Comparison of ENCODE assay signal across 18 mouse cellular contexts in the genomic region with DNA sequence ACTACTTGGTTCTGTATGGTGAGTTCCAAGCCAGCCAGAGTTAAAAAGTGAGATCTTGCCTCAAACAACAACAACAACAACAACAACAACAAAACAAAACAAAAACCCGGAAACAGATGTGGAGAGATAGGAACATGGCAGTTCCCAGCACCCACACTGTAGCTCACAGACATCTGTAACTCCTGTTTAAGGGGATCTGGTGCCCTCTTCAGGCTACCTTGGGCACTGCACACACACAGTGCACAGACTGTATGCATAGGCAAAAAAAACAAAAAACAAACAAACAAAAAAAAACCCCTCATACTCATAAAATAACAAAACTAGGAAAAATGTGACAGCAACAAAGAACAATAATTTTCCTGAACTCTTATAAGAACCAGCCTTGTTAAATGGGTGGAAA. TPM values are rescaled to one million over a fixed set of nuclear protein-coding genes. Genes with fewer than 3 reads are reported as not detected.
DNase-seq lines count a peak whose midpoint lies in the region; TF ChIP-seq lines count a peak whose summit lies in the region.
"Had no signal": no experiment of that assay in that cellular context is flagged by ENCODE, and none has a peak within 500 bp of the region (broad histone marks: within the 10 kb centered on the region; RNA-seq: fewer than 3 reads in every experiment).

No protein-coding gene starts in this region.

- H3K27ac ChIP-seq in layer of hippocampus, adult 2 months: no peak overlapping the region
- H3K27ac ChIP-seq: hindbrain, embryonic 13.5 days; liver, embryonic 13.5 days; midbrain, embryonic 13.5 days had no signal

- TF ChIP-seq CTCF in layer of hippocampus, adult 2 months (conservative IDR thresholded peaks at IDR 0.05): peak; percentile 63

- H3K4me3 ChIP-seq in layer of hippocampus, adult 2 months: no peak overlapping the region
- H3K4me3 ChIP-seq: hindbrain, embryonic 13.5 days; liver, embryonic 13.5 days; midbrain, embryonic 13.5 days had no signal

- DNase-seq in layer of hippocampus, adult 2 months (ENCODE audit: low spot score in 2 of 2): no peak
- no peak for DNase-seq in layer of hippocampus, adult 9-10 months (ENCODE audit: low spot score)
- DNase-seq in thymus, postnatal 4 days: peak; percentile 48
- DNase-seq in thymus, adult 18-20 months: no peak
- peak; percentile 74 for DNase-seq in ZHBTc4 (ENCODE audit: low read depth, low spot score)
- no peak for DNase-seq in kidney, adult 8-10 months
- no peak for DNase-seq in layer of hippocampus, adult 9-11 months
- DNase-seq: adrenal gland, postnatal 14 days; cerebellum, adult 9-11 months; heart, adult 18-20 months; kidney, adult 9 months; liver, embryonic 13.5 days; lung, postnatal 4 days had no signal

RNA-seq across cellular contexts. Expression of a gene that starts 8.7 kb away (rescaled TPM):
- total RNA-seq in layer of hippocampus, adult 2 months (2021): 10 to 100 TPM; 30.5 to 35.2 TPM

RNA-seq across cellular contexts. Expression of a gene that starts 33.2 kb away (rescaled TPM):
- not detected for total RNA-seq in layer of hippocampus, adult 2 months (2021)
- total RNA-seq: G1E; gastrocnemius, adult 8-10 months; heart, adult 18-20 months; layer of hippocampus, adult 18-20 months had no signal

RNA-seq across cellular contexts. Expression of a gene that starts 58.8 kb away (rescaled TPM):
- 10 to 100 TPM; 13.2 to 16.2 TPM for total RNA-seq in layer of hippocampus, adult 2 months (2021)

RNA-seq across cellular contexts. Expression of a gene that starts 59.0 kb away (rescaled TPM):
- total RNA-seq in layer of hippocampus, adult 2 months (2021): 10 to 100 TPM; 26.4 to 29.1 TPM

Comparison
In these comparisons a context has a peak if more than half of its experiments do, and no peak if none do; other contexts are left out.
1. DNase-seq: peak in thymus, postnatal 4 days (single experiment) and ZHBTc4 (single experiment); none in layer of hippocampus, adult 2 months (0 of 2), layer of hippocampus, adult 9-10 months (single experiment), thymus, adult 18-20 months (0 of 2), kidney, adult 8-10 months (0 of 2) and layer of hippocampus, adult 9-11 months (single experiment).